Mouse (Mus musculus) spleen, postnatal 4 days (tissue): ENCODE results near the gene Fgf5.

Experiments
- DNase-seq, 2 experiments: peaks; one replicate each; pipeline ENCODE4 v3.0.0; 2022; ENCODE audit warnings: low spot score in 2 of 2

Gene Fgf5

DNA sequence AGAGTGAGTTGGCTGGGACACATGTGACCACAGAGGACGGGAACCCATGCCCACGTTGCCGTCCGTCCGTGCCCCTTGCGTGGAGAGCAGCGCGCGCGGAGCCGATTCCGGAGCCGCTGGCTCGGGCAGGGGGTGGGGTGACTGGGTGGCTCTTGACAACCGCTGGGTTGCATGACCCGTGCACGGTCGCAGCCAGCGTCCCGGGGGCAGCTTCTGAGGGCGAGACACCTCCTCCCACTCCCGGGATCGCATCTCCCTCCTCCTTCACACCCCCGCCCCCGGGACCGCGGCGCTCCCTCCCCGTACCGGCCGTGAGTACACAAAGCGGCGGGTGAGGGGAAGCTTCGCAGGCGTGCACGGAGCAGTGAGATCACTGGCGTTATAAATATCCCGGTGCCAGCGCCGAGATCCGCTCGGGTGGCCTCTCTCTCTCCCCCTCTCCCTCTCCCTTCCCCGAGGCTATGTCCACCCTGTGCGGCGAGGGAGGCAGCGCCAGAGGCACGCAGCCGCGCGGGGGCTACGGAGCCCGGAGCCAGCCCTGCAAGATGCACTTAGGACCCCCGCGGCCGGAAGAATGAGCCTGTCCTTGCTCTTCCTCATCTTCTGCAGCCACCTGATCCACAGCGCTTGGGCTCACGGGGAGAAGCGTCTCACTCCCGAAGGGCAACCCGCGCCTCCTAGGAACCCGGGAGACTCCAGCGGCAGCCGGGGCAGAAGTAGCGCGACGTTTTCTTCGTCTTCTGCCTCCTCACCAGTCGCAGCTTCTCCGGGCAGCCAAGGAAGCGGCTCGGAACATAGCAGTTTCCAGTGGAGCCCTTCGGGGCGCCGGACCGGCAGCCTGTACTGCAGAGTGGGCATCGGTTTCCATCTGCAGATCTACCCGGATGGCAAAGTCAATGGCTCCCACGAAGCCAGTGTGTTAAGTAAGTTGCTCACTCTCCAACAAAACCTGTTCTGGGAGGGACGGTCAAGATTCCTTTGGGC lies at the start of gene Fgf5:
Gene Fgf5, plus strand, starts transcription at position 347 of the 984 bp plus-strand sequence.
- DNase-seq: no peak

DNA sequence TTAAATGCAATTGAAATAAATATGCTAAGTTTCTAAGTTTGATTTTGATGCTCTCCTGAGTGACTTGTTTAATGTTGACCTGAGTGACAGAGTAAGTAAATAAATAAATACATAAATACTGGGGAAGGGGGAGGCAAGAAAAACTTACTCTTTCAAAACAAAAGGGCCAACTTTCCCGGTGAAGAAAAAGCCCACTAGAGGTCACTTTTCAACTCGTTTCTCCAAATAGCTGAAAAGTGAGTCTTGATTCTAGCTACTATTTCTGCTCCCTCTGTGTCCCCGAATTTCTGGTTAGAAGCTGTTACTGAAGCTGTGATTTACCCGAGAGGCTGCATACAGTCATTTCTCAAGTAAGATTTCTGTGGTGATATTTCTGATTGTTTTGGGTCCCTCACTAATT lies 41.5 kb upstream of the Fgf5 start:
- no peak for DNase-seq

- DNase-seq: no peak
Observed at GRCm38 (mm10) chr5:98221956-98222355, 32.0 kb upstream of the Fgf5 start.

GRCm38 (mm10) chr5:98226710-98227109 lies 27.3 kb upstream of the Fgf5 start:
- DNase-seq: no peak

GRCm38 (mm10) chr5:98229456-98229855 lies 24.5 kb upstream of the Fgf5 start:
- no peak for DNase-seq

GRCm38 (mm10) chr5:98238466-98238865 lies 15.5 kb upstream of the Fgf5 start:
- no peak for DNase-seq

- no peak for DNase-seq
Observed at GRCm38 (mm10) chr5:98241322-98241829, 12.6 kb upstream of the Fgf5 start.

DNA sequence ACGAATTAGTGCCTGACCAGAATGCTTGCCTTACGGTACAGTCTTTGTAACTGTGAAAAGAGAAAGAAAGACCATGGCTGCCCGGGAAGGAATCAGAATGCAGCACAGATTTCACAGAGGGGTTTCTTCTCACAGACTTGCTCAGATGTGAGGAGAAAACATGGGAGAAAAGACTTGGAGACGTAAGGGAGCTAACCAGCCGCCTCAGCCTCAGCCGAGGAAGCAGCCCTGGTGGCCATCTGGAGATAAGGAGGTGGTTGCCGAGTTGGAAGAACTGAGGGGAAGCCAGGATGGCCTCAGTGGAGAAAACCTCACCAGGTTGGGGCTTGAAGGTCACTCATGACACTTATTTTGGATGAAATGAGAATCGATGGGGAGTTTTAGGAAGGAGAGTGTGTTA lies 8.7 kb upstream of the Fgf5 start:
- DNase-seq: no peak

GRCm38 (mm10) chr5:98245976-98246375 lies 8.0 kb upstream of the Fgf5 start:
- no peak for DNase-seq

- DNase-seq: no peak
Observed at GRCm38 (mm10) chr5:98246826-98247225, 7.2 kb upstream of the Fgf5 start.

- no peak for DNase-seq
Observed at GRCm38 (mm10) chr5:98247516-98247915, 6.5 kb upstream of the Fgf5 start.

- no peak for DNase-seq
Observed at GRCm38 (mm10) chr5:98253147-98253546, 837 bp upstream of the Fgf5 start.

DNA sequence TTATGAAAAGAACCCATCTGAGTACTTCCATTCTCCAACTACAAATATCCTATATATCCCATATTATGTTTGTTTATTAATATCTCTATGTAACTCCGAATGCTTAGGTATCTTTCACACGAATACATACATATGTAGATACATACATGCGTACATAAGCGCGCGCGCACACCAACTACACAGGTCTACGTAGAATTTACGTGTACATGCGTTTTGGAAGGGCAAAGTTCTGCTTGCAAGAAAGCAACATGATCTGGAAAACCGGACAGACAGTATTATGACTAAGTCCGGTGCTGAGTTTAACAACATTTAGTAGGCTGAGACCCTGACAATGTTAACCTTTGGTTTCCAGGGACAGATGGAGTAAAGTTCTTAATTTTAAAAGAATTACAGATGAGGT lies 1.2 kb downstream of the Fgf5 start:
- DNase-seq: no peak

GRCm38 (mm10) chr5:98255760-98256490 lies 1.9 kb downstream of the Fgf5 start:
- DNase-seq: no peak

- DNase-seq: no peak
Observed at GRCm38 (mm10) chr5:98275318-98275818, 21.4 kb downstream of the Fgf5 start.

- no peak for DNase-seq
Observed at GRCm38 (mm10) chr5:98281993-98282392, 28.0 kb downstream of the Fgf5 start.

- DNase-seq: no peak
Observed at GRCm38 (mm10) chr5:98283696-98284478, 29.9 kb downstream of the Fgf5 start.

DNA sequence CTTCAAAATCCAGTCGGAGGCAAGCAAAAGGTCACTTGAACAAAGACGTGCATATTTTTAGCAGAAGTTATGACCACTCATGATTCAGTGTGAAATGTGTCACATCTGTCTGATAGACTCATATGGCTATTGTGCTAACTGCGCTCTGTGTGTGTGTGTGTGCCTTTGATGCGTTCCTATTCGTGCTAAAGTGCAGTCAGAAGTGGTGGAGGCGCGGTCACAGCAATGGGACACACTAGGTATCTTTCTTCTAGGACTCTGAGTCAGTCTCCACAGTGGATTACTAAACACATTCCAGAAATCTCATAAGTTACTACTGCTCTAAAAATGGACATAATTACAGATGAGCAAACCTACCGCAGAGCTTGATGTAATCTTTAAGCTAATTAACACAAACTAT lies 36.7 kb downstream of the Fgf5 start:
- no peak for DNase-seq

DNA sequence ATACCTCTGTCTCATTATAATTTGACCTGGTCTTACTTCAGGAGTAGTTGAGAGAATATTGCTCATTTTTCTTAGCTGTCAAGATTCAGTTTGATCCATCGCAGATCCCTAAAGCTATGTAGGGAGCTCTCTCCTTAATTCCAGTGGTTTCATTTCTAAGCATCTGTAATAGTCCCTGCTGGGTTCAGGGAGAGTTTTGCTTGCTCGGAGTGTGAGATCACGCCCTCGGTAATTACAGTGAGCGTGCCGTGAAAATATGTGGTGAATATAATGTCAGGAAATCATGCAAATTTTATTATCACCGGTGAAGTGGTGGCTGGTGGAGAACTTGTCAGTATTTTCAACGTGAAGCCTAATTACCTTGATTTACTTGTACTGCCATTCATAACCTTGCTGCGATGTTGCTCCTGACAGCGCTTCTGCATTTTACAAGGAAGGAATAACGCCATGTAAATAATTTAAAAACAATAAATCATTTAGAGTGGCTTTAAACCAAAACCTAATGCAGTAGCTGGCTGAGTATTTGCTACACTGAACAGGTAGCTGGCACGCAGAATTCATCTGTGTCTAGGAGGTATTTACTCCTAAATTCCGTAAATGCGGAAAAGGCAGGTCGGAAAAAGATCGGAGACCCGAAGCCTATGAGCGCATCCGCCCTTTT lies 38.5 kb downstream of the Fgf5 start:
- no peak for DNase-seq

GRCm38 (mm10) chr5:98293049-98293715 lies 39.2 kb downstream of the Fgf5 start:
- DNase-seq: no peak

- DNase-seq: no peak
Observed at GRCm38 (mm10) chr5:98300079-98300478, 46.1 kb downstream of the Fgf5 start.
